Mouse (Mus musculus): Measurements from ENCODE around the gene Aspa.

GRCm38 (mm10) chr11:73327361-73327760 lies 2.0 kb downstream of the Aspa start:
- TF ChIP-seq POLR2A (IDR thresholded peaks at IDR 0.05; ENCODE audit: borderline replicate concordance, control insufficient read depth, low read depth, low read length) (no peak), CTCF (IDR thresholded peaks at IDR 0.05; ENCODE audit: control insufficient read depth, insufficient read depth, low read length) (no peak)
